Mouse (Mus musculus) kidney, adult 2 months (tissue): ENCODE measurements at regions not wholly inside any gene's neighbourhood (a gene's known extent, or its start where the extent isn't known, plus 50 kb on each side); places are given as distances from the start of the nearest gene placed in this dataset.

Source experiments
- CTCF ChIP-seq: fragments of 200-500 bp; conservative IDR thresholded peaks from 2 replicates; pipeline ENCODE4 v1.5.1; 2011; ENCODE audit warnings: low read depth, mild to moderate bottlenecking, control low read depth, low read length, moderate library complexity, mixed read lengths; ENCODE audit not compliant: insufficient read depth, insufficient read length
- POLR2A ChIP-seq: fragments of 200-500 bp; IDR thresholded peaks from one replicate; pipeline ENCODE4 v1.6.1; 2011; ENCODE audit warnings: low read depth, low read length, control low read depth

DNA sequence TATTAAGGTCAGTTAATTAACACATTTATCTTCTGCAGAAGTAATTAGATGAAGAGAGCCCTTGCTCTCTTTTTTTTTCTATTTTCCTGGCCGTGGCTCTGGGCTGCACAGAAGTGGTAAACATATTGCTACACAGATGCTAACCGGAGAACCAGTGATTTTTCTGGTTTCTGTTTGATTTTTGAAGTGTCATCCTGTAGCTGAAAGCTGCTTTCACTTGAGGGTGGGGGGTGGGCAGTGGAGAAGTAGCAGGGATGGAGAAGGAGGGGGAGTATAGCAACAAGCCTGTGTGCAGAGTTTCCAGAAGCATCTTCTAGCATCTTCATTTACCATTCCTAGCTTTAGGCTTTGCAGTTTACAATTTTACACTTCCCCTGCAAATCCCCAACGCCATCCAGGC, 72.3 kb upstream of the Vwde start:
- TF ChIP-seq CTCF (no peak), POLR2A (no peak)
